In the genomic region with DNA sequence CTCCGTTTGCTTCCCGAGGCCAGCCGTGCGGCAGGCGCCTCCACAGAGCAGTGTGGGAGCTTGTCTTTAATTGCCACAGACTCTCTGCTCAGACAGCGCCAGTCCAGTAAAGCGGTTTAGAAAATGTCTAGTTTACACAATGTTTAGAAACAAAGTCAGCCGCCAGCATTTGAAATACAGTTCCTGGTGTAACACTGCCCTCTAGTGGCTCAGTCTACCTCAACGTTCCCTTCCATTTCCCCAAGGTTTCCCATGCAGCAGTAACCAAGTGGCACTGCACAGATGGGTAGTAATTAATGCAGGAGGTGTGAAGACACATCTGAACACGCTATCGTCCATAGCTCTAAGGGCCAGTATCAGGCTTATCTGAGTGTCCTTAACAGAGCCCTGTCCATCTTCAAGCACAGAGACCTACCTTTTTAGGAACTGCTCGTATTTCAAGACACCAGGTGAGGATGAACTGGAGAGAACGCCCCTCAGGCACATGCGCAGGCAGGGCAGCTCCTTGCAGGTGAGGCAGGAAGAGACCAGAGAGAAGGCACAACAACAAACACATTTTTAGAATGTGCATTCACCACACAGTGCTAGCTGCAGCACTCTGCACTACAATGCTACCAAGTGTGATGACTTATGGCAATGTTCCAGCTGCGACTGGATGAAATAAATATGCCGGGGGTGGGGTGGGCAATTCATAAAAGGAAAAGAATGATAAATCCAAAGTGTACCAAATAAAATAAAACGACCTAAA, we compare ENCODE assay signal across 9 mouse cellular contexts. TPM values are rescaled to one million over a fixed set of nuclear protein-coding genes. Genes with fewer than 3 reads are reported as not detected.
A peak's percentile ranks its signal among the peaks of the same experiment; 100 is the strongest.
DNase-seq lines count a peak whose midpoint lies in the region; ATAC-seq lines count a peak whose summit lies in the region.
"Had no signal": no experiment of that assay in that cellular context is flagged by ENCODE, and none has a peak within 500 bp of the region (broad histone marks: within the 10 kb centered on the region; RNA-seq: fewer than 3 reads in every experiment).

No protein-coding gene starts in this region.

- no peak overlapping the region for H3K4me3 ChIP-seq in forebrain, embryonic 11.5 days (ENCODE audit: low read depth, low read length)
- H3K4me3 ChIP-seq in intestine, embryonic 14.5 days (ENCODE audit: low read depth, low read length) = no peak overlapping the region
- no peak overlapping the region for H3K4me3 ChIP-seq in midbrain, embryonic 16.5 days (ENCODE audit: low read depth, low read length)
- H3K4me3 ChIP-seq: heart, embryonic 15.5 days had no signal

- H3K9me3 ChIP-seq in forebrain, embryonic 11.5 days (ENCODE audit: control insufficient read depth, low read length) = no peaks in the 10 kb centered on the region
- no peaks in the 10 kb centered on the region for H3K9me3 ChIP-seq in intestine, embryonic 14.5 days (ENCODE audit: control insufficient read depth, low read length)
- no peaks in the 10 kb centered on the region for H3K9me3 ChIP-seq in midbrain, embryonic 16.5 days (replicated peaks; ENCODE audit: control insufficient read depth, low read length, poor library complexity, severe bottlenecking)
- H3K9me3 ChIP-seq: heart, embryonic 15.5 days had no signal

- no peaks in the 10 kb centered on the region for H3K4me1 ChIP-seq in forebrain, embryonic 11.5 days (replicated peaks; ENCODE audit: control insufficient read depth, insufficient read depth, low read length)
- H3K4me1 ChIP-seq in intestine, embryonic 14.5 days (replicated peaks; ENCODE audit: control insufficient read depth, insufficient read depth, low read length) = peaks cover 16% of the 10 kb centered on the region
- H3K4me1 ChIP-seq in midbrain, embryonic 16.5 days (ENCODE audit: control insufficient read depth, insufficient read depth, low read length) = no peaks in the 10 kb centered on the region

- WGBS in forebrain, embryonic 11.5 days = 74% methylated on average over 17 of the region's 17 CpGs
- 53% methylated on average over 17 of the region's 17 CpGs for WGBS in intestine, embryonic 14.5 days
- 70% methylated on average over 17 of the region's 17 CpGs for WGBS in midbrain, embryonic 16.5 days

- no peaks in the 10 kb centered on the region for H3K27me3 ChIP-seq in forebrain, embryonic 11.5 days (ENCODE audit: control insufficient read depth, insufficient read depth, low read length)
- no peaks in the 10 kb centered on the region for H3K27me3 ChIP-seq in intestine, embryonic 14.5 days (replicated peaks; ENCODE audit: control insufficient read depth, insufficient read depth, low read length)
- no peaks in the 10 kb centered on the region for H3K27me3 ChIP-seq in midbrain, embryonic 16.5 days (ENCODE audit: control insufficient read depth, insufficient read depth, low read depth, low read length)
- H3K27me3 ChIP-seq: heart, embryonic 15.5 days had no signal

- H3K9ac ChIP-seq in forebrain, embryonic 11.5 days (ENCODE audit: low read length) = no peak overlapping the region
- no peak overlapping the region for H3K9ac ChIP-seq in intestine, embryonic 14.5 days (ENCODE audit: low read length)
- no peak overlapping the region for H3K9ac ChIP-seq in midbrain, embryonic 16.5 days (ENCODE audit: low read depth, low read length)
- H3K9ac ChIP-seq: heart, embryonic 15.5 days had no signal

- peak; percentile 63 for ATAC-seq in forebrain, embryonic 11.5 days (replicated peaks; ENCODE audit: low FRiP score)
- no peak for ATAC-seq in intestine, embryonic 14.5 days (replicated peaks; ENCODE audit: low FRiP score, low TSS enrichment, low read depth)
- ATAC-seq in midbrain, embryonic 16.5 days = peak; percentile 68

- no peak overlapping the region for H3K4me2 ChIP-seq in forebrain, embryonic 11.5 days (ENCODE audit: low read depth, low read length, severe bottlenecking)
- H3K4me2 ChIP-seq in intestine, embryonic 14.5 days (ENCODE audit: low read length) = no peak overlapping the region
- H3K4me2 ChIP-seq in midbrain, embryonic 16.5 days (ENCODE audit: low read length) = no peak overlapping the region
- H3K4me2 ChIP-seq: heart, embryonic 15.5 days had no signal

- peaks cover 4% of the 10 kb centered on the region; the same call in 1 of the 2 replicates for H3K36me3 ChIP-seq in forebrain, embryonic 11.5 days (ENCODE audit: control insufficient read depth, insufficient read depth, low read length)
- peaks cover 69% of the 10 kb centered on the region for H3K36me3 ChIP-seq in intestine, embryonic 14.5 days (ENCODE audit: control insufficient read depth, insufficient read depth, low read length)
- H3K36me3 ChIP-seq in midbrain, embryonic 16.5 days (ENCODE audit: control insufficient read depth, insufficient read depth, low read length) = peaks cover 32% of the 10 kb centered on the region

- intact Hi-C loops in left cerebral cortex, postnatal 25 days (cut with DNase I) = loop anchor here (10.0 kb wide), 1 partner anchor 705 kb away; the partner anchor contains the start of gene BC048507

- no peak overlapping the region for H3K27ac ChIP-seq in forebrain, embryonic 11.5 days (ENCODE audit: low read depth, low read length)
- no peak overlapping the region for H3K27ac ChIP-seq in intestine, embryonic 14.5 days (ENCODE audit: low read depth)
- no peak overlapping the region for H3K27ac ChIP-seq in midbrain, embryonic 16.5 days (ENCODE audit: low read length)
- H3K27ac ChIP-seq: heart, embryonic 15.5 days had no signal

- DNase-seq in urinary bladder, postnatal 14 days (ENCODE audit: low spot score) = peak; percentile 57
- no peak for DNase-seq in urinary bladder, postnatal 4 days (ENCODE audit: low spot score in 2 of 2)
- peak; percentile 15 for DNase-seq in c-Kit-negative CD71-positive TER-119-positive erythroid progenitor cells, embryonic 14.5 days (ENCODE audit: low read depth, low spot score)
- DNase-seq in forebrain, embryonic 11.5 days (ENCODE audit: low spot score) = peak; percentile 64
- peak; percentile 75 for DNase-seq in intestine, embryonic 14.5 days (ENCODE audit: low spot score)
- peak; percentile 87 to 88 for DNase-seq in left cerebral cortex, postnatal 25 days (ENCODE audit: low spot score in 2 of 2)
- peak; percentile 37 for DNase-seq in thymus, postnatal 25 days

RNA-seq across cellular contexts. Expression of gene Mtrr, which starts 12.2 kb away (rescaled TPM):
- 21.6 and 22.3 TPM in 2 replicates for polyA plus RNA-seq in forebrain, embryonic 11.5 days (2014; fragmentation: Nextera tagmentation; extraction: Ambion mirVana)
- 19.1 and 19.2 TPM in 2 replicates for polyA plus RNA-seq in intestine, embryonic 14.5 days (2014; fragmentation: Nextera tagmentation; extraction: Ambion mirVana)
- 10 to 100 TPM; 15.8 to 17.0 TPM for total RNA-seq in left cerebral cortex, postnatal 25 days (2021)
- 13.3 and 14.3 TPM in 2 replicates for polyA plus RNA-seq in midbrain, embryonic 16.5 days (2015; fragmentation: Nextera tagmentation; extraction: Ambion mirVana)

RNA-seq across cellular contexts. Expression of gene Fastkd3, which starts 12.3 kb away (rescaled TPM):
- 43.4 and 46.6 TPM in 2 replicates for polyA plus RNA-seq in forebrain, embryonic 11.5 days (2014; fragmentation: Nextera tagmentation; extraction: Ambion mirVana)
- polyA plus RNA-seq in intestine, embryonic 14.5 days (2014; fragmentation: Nextera tagmentation; extraction: Ambion mirVana) = 34.8 and 37.3 TPM in 2 replicates
- total RNA-seq in left cerebral cortex, postnatal 25 days (2021) = 10 to 100 TPM; 13.2 to 16.0 TPM
- polyA plus RNA-seq in midbrain, embryonic 16.5 days (2015; fragmentation: Nextera tagmentation; extraction: Ambion mirVana) = 21.3 and 24.6 TPM in 2 replicates

RNA-seq across cellular contexts. Expression of gene 1700001L19Rik, which starts 27.5 kb away (rescaled TPM):
- polyA plus RNA-seq in forebrain, embryonic 11.5 days (2014; fragmentation: Nextera tagmentation; extraction: Ambion mirVana) = 0.93 and 1.1 TPM in 2 replicates
- polyA plus RNA-seq in intestine, embryonic 14.5 days (2014; fragmentation: Nextera tagmentation; extraction: Ambion mirVana) = 0.32 and 0.50 TPM in 2 replicates
- 10 to 100 TPM; 20.6 to 27.6 TPM for total RNA-seq in left cerebral cortex, postnatal 25 days (2021)
- polyA plus RNA-seq in midbrain, embryonic 16.5 days (2015; fragmentation: Nextera tagmentation; extraction: Ambion mirVana) = 12.6 and 21.8 TPM in 2 replicates

Comparison
In these comparisons a context has a peak if more than half of its experiments do, and no peak if none do; other contexts are left out.
1. DNase-seq: peak in urinary bladder, postnatal 14 days (single experiment), c-Kit-negative CD71-positive TER-119-positive erythroid progenitor cells, embryonic 14.5 days (single experiment), forebrain, embryonic 11.5 days (single experiment), intestine, embryonic 14.5 days (single experiment), left cerebral cortex, postnatal 25 days (2 of 2) and thymus, postnatal 25 days (single experiment); none in urinary bladder, postnatal 4 days (0 of 2).